Mouse (Mus musculus) fibroblast of lung, adult 2 months (primary cell): Measurements from ENCODE around the gene Commd1.

Experiments
- DNase-seq: peaks from one replicate; pipeline ENCODE4 v3.0.0-alpha.2; 2011; ENCODE audit warnings: low read depth

Gene Commd1

DNA sequence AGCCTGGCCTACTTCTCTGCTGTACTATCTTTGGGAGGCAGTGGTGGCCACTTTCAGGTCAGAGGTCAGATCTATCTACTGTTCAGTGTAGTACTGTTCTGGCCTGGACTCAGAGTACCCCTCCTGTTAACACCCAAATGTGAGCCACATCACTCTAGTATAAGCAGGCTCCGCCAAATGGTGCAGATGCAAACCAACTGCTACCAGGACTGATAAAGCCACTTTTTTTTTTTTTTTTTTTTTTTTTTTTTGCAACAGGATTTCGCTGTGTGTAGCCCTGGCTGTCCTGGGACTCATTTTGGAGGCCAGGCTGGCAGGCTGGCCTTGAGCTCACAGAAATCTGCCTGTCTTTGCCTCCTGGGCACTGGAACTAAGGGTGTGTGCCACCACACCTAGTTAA is 43.2 kb downstream of the Commd1 start:
- DNase-seq = no peak

DNA sequence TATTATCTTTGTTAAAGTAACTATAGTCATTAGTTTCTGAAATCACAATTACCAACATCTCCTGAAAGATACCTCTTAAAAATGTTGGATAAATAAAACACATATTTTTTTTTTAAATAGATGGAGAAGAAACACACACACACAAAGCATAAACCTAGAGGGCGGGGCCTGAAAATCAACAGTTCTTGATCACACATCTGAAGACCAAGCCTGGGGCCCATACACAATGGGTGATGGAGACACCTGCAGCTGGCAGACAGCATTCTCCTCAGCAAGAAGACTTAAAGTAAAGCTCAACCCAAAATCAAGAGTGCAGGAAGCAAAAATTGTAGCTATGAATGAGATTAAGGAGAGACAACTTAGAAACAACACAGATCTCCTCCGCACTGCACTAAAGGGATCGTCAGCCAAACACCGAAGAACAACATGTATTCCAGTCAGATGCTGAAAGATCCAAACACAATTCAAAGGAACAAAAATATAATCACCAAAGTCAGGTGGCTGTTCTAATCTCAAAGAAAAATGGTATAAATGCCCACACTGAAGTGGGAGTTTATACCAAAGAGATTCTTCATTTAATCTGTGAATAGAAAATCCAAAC is 44.4 kb downstream of the Commd1 start:
- no peak for DNase-seq

DNA sequence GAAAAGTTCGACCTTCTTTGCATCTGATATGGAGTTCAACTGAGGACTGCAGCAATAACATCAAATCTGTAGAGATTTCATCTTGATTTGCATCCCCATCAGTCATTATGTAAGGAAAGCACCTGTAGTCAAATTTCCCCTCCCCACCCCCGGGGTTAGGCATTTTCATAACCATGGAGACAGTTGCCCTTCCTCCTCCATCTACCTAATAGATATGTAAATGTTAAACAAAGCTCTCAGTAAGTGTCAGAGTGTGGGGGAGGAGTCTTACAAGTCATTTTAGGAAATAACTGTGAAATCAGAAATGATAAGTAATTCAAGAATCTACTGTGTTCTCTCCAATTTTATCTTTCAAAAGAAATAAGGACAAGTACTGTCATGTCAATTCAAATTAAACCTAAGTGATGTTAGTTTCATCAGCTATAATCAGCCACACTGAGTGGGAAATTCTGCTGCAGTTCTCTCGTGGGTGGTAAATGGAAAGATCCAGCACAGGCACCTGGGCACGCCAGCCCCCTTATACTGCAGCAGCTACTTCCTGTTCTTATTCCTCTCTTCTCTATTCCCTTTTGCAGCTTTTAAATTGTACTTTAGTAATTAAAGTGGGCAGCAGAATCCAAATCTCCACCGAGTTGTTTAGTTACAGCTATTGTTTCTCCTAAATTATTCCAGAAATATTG is 45.6 kb downstream of the Commd1 start:
- DNase-seq = no peak

DNA sequence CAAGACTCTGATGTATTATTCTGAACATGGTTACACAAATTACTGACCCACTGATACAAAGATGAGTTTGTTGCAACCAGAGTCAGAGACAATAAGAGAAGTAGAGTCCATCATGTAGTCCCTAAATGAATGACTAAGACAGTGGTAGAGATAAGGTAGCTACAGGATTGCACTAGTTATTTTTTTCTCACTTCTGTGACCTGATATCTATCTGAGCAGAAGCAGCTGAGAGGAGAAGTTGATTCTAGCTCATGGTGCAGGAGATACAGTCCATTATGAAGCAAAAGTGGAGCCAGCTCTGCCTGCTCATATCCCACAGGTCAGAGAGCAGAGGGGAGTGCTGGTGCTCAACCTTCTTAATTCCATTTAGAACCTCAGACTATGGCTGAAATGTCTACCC is 50.0 kb downstream of the Commd1 start:
- DNase-seq = no peak

DNA sequence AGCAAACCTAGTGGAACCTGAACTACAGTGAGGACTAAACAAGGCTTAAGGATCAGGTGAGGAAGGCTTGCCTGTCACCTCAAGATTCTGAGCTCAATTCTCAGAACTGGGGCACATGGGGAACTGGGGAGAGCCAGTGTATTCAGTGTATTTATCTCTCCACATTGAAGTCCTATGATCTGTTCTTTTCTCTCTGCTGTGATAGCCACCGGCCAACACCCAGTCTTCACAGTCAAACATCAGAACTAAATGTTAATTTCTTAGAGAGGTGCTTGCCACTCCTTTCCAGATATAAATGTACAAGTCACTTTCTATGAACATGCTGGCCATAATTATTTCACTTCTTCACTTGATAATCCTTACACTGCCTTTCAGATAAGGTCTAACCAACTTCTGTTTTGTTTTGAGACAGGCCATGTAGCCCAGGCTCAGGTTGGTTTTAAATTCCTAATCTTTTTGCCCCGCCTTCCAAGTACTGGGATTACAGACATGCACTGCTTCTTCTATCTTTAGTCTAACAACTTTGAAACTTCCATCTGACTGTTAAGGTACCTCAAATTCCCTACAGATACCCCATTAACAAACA is 50.8 kb downstream of the Commd1 start:
- DNase-seq = no peak

DNA sequence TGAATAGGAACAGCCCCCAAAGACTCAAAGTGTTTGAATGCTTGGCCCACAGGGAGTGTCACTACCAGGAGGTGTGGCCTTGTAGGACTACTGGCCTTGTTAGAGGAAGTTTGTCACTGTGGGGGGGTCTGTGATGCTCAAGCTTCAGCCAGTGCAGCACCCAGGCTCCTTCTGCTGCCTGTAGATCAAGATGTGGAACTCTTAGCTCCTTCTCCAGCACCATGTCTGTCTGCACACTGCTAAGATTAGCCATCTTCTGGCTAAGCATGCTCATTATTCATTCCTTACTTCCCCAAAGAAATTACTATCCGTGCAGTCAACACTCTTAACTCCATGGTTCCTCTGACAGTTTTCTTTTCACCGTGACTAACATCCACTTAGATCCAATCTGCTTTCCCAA is 52.1 kb downstream of the Commd1 start:
- DNase-seq = no peak

DNA sequence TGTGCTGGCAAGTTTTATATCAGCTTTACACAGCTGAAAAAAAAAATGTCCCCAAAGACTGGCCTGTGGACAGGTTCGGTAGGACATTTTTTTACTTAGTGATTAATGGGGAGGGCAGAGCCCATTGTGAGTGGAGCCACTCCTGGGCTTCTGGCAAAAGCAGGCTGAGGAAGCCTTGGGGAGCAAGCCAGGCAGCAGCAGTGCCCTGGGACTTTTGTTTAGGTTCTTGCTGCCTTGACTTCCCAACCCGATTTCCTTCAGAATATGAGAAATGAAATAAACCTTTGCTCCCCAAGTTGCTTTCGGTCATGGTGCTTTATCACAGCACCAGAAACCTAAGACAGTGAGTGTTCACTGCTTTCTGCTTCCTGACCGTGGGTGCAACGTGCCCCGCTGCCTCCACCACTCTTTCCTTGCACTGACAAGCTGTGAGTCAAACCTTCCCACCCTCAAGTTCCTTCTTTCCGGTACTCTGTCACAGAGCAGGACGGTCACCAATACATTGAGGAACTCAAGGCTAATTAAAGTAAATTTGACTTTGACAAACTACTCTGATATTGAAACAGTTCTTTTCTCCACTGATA is 53.5 kb downstream of the Commd1 start:
- no peak for DNase-seq

DNA sequence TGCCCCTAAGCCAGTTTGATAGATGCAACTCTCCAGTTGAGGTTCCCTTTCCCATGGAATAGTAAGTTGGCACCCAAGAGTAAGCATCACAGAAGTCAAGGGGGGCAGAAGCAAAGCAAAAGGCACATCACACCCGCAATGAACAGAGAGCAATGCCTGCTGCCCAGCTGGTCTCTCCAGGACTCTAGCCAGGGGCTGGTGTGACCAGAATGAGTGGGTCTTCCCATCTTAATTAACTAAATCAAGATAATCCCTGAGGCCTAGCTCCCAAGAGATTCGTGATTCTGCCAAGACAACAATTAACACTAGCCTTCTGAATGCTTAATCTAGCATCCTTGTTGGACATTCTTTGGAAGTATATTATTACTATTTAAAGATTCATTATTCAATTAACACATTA is 58.6 kb downstream of the Commd1 start:
- no peak for DNase-seq

DNA sequence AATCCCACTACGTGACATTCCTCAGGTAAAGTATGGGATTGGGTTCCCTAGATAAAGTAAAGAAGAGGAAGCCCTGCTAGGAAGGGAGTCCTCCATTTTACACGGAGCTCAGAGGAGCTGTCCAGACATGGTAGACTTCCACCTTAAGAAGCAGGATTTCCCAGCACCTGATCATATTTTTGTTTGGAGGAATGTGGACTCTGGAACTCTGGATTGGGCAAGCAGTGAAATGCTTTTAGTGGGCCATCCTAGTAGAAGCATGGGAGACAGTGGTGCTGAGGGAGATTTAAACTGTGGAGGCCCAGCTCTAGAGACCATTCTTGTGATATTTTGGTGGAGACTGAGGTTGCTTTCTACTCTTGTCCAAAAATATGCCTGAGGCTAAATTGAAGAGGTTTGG is 59.6 kb downstream of the Commd1 start:
- DNase-seq = no peak

DNA sequence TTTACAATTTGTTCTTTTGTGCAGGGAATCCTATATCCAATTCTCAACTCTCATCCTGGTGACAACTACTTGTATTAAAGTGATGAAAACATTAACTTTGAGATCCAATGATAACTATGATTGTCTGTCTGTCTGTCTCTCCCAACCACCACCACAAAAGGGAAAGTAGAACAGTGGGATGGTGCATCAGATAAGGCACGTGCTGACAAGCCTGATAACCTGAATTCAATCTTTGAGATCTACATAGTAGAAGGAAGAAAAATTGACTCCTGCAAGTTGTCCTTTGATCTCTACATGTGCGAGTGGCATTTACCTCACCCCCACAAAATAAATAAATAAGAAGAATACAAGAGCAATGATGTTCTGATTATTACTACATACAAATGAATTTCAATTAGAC is 62.8 kb downstream of the Commd1 start:
- DNase-seq = no peak

DNA sequence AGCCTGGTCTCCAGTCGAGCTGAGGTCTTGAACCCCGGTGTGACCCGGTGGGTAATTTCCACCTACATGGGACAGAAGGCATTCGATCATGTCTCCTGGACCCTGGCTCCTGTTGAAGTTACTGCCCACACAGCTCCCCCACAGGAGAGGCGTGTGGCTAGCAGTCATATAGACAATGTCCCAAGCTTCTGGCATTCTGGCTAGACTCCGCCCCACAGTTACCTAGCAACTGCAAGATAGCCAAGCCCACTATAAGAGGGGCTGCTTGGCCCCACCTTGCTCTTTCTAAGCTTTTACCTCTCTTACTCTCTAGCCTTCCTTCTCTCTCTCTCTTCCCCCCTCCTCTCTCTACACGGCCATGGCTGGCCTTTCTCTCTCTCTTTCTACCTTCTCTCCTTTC is 64.4 kb downstream of the Commd1 start:
- DNase-seq = no peak

DNA sequence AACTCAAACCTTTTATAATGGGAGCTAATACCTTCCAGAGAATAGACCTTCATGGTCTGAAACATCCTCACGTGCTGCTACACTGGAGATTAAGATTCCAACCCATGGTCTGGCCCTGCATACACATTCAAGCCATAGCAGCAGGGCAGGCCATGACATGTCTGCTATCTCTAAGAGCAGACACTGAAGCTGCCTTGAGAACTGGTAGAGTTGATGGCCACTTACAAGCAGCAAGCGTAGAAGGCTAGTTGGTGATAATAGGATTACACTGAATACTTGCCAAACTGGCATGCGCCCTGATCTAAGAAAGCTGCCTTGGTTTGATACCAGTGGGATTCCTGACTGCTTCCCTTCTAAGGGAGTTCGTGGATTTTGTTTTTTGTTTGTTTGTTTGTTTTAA is 68.4 kb downstream of the Commd1 start:
- no peak for DNase-seq

DNA sequence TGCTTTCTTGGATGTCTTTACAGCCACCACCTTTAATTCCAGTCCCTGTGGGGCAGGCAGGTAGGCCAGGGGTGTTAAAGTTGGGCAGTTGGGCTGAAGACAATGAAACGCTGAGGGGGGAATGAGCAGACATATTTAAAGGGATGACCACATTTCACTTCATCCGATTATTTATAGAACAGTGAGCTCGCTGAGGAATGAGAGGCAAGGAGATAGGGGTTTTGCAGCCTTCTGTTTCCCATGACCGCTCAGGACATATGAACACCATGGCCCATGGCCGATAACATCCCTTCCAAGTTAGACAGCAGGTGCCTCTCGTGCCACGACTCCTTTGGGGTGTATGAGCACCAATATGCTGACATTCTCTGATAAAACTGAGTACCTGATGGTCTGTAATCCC is 70.4 kb downstream of the Commd1 start:
- no peak for DNase-seq

DNA sequence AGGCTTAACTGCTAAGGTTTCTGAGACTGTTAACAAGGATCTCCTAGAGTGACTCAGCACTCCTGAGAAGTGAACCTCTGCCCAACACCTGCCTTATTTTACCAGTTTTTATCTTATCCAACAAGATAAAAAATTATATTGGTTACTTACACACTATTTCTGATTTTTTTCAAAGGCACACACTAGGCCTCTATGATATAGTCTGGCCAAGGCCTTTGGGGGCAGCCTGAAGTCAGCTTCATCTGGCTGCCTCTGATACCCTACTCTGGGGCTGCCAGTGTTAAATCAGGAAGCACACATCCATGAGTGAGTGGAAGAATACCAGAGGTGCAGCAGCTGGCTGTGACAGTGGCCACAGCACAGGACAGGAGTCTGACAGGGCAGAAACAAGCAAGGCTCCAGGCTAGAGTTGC is 75.7 kb downstream of the Commd1 start:
- DNase-seq = no peak

DNA sequence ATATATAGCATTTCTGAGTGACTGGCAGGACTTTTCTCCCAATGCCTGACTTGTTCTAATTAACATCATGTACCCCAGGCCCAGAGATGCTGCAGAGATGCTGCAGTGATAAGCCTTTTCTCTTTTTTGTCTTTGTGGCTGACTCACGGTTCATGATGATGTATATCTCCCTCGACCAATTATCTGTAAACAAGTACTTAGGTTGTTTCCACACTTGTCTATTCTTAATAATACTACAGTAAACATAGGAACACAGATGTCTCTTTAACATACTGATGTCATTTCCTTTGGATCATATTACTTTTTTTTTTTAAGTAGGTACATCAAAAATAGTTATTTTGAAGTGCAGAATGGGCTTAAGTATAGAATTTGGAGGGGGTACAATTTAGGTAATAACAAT is 79.3 kb downstream of the Commd1 start:
- no peak for DNase-seq

DNA sequence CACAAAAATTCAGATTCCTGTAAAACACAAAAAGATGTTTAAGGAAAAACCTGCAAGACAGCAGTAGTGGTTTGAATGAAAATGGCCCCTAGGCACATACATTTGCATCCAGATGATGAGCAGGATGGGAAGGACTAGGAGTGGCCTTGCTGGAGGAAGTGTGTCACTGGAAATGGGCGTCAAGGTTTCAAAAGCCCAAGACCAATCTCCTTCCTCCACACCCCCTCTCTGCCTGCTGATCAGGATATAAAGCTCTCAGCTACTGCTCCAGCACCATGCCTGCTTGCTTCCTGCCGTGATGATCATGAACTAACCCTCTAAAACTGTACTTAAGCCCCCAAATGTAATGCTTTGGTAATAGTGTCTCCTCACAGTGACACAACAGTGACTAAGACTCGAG is 82.1 kb downstream of the Commd1 start:
- no peak for DNase-seq

DNA sequence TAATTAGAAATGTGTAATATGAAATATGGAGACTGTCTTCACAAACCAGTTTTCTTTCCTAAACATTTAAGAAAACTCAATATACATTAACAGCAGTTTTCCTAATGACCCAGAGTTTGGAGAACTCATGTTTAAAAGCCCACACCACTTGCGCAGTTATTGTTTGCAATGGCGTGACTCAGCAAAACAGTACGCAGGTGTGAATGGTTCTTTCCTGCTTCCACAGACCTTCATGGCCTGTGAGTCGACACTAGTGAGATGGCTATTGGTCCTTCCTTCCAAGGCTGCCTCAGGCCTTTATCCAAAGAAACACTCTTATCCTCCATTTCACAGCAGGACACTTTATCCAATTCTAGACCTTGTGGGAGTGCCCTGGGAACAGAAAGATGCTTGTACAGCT is 84.5 kb downstream of the Commd1 start:
- DNase-seq = no peak

DNA sequence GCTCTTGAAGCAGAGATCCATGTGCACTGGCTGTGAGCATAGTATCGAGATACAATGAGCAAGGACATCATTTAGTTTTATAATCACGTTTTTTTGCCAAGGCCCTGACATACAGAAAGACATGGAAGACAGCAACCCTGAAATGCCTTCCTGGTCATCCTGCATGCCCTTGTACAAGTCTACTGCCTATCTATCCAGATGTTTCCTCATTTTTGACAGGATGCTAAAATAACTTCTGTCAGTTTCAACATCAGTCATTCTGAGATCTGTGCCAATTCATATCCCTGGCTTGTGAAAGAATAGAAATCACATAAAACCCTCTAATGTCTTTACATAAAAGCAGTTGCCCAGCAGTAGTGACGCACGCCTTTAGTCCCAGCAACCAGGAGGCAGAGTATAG is 85.1 kb downstream of the Commd1 start:
- no peak for DNase-seq

DNA sequence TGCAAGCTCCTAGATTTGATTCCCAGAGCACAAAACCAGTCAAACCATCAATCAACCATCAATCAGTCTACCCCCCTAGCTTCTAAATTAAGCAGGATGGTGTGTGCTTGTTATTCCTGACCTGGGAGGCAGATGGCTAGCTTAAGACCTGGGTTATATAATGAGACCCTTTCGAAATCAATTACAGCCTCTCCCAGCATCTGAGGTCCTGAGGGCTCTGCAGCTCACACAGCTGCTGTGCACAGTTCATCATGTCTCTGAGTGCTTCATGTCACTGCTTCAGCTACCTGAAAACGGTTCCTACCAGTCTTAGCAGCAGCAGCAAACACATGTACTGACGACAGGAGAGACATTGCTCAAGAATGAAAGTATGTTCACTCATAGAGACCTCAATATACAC is 89.1 kb downstream of the Commd1 start:
- DNase-seq = no peak

DNA sequence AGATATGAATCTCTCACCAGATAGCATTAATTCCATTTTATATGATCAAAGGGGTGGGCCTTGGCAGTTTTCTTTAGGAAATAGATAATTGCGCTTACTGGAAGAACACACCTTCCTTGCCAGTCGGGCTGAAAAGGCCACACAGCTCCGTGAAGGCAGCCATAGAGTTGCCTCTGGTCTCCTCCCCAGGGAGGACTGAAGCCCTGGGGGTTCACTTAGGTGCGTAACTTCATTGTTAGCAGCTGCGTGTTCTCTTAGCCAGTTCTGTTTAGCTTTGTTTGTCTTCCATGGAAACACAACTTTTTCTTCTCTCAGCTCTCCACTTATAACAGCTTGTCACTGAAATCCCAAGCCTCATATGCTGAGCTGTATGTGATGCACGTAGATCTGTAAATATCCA is 89.7 kb downstream of the Commd1 start:
- DNase-seq = no peak

DNA sequence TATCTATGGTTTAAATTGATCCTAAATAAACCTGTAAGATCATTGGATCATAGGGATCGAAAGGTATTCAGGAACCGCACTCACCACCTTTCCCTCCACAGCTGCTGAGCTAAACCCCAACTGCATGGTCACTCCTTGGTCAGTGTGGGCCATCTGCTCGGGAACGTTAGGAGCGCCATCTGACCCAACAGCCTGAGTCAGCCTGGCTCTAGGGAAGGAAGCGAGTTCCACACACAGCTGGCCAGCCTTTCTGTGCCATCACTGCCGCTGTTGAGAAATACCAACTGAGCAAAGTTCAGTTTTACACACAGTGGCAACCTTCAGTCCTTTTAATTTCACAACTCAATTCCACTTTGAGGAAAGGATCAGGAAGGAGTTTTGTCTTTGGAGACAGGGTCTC is 90.3 kb downstream of the Commd1 start:
- DNase-seq = no peak

DNA sequence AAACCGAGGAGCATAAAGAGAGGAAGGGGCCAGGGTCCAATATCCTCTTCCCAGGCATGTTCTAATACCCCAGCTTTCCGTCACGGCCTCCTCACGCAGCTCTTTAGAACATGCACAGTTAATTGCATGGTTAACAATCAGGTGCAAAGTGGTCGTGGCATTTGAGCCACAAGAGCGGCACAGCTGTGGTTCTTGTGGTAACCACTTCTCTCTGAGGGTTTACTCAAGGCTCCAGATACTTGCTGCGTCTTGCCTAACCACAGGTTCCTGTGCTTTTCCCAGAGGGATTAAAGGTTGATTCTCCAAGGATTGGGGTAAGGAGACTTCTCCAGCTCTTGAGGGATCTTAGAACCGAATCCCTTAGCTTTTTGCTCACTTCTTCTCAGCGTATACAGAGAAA is 90.9 kb downstream of the Commd1 start:
- DNase-seq = no peak

DNA sequence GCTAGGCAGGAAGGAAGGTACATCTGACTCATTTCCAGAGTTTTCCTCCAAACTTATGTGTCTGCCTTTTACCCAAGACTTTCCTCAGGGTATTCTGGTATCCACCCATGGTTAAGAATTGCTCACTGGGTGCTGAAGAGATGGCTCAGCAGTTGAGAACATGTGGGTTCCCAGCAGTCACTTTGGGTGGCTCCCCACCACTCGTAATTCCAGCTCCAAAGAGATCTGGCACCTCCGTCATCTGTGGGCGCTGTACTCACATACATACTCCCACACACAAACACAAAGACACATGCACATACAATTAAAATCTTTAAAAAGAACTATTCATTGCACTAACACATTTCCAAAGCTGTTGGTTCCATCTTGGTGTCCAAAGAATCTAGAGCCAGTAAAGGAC is 93.0 kb downstream of the Commd1 start:
- no peak for DNase-seq

DNA sequence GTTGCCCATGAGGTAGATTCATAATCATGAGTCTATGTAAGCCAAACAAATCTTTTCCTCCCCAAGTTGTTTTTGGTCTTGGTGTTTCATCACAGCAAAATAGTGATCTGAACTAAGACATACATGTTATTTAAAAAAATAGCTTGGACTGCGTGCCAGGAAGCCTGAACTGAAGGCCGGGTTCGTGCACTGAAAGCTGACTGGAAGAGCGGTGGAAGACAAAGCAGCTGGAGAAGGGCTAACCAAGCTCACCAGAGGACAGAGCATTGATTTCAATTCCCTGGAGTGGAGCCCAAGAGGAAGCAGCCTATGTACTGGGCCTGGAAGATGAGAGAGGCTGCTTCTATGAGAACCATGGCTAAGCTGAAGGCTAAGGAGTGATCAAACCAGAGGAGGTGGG is 95.2 kb downstream of the Commd1 start:
- DNase-seq = no peak
